Mouse (Mus musculus) liver, embryonic 15.5 days (tissue): ENCODE data around the gene Myh10. TPM values are rescaled to one million over a fixed set of nuclear protein-coding genes. Genes with fewer than 3 reads are reported as not detected.

Source experiments
- ATAC-seq: fragments of 200-750 bp; cut with Nextera tagmentation; 2 replicates; pipeline ENCODE4 v1.8.0; 2017; ENCODE audit warnings: moderate number of reproducible peaks, mild to moderate bottlenecking, moderate library complexity; ENCODE audit not compliant: insufficient read depth
- H3K27ac ChIP-seq: fragments of 300-500 bp; sonication (generic); replicated peaks from 2 replicates; pipeline ENCODE4 v1.5.1; 2015; ENCODE audit warnings: mild to moderate bottlenecking, inconsistent platforms
- H3K27me3 ChIP-seq: fragments of 300-500 bp; sonication (generic); 2 replicates; pipeline ENCODE4 v1.6.1; 2015; ENCODE audit warnings: mild to moderate bottlenecking, inconsistent platforms
- H3K36me3 ChIP-seq: fragments of 300-500 bp; sonication (generic); replicated peaks from 2 replicates; pipeline ENCODE4 v1.6.1; 2015; ENCODE audit warnings: moderate library complexity, mild to moderate bottlenecking, inconsistent platforms
- H3K4me1 ChIP-seq: fragments of 300-500 bp; sonication (generic); replicated peaks from 2 replicates; pipeline ENCODE4 v1.6.1; 2015; ENCODE audit warnings: inconsistent platforms
- H3K4me2 ChIP-seq: fragments of 300-500 bp; sonication (generic); 2 replicates; pipeline ENCODE4 v1.6.1; 2015; ENCODE audit warnings: moderate library complexity, mild to moderate bottlenecking, inconsistent platforms
- H3K4me3 ChIP-seq: fragments of 300-500 bp; sonication (generic); replicated peaks from 2 replicates; pipeline ENCODE4 v1.5.1; 2015; ENCODE audit warnings: mild to moderate bottlenecking, inconsistent platforms
- H3K9ac ChIP-seq: fragments of 300-500 bp; sonication (generic); 2 replicates; pipeline ENCODE4 v1.6.1; 2015; ENCODE audit warnings: moderate library complexity, mild to moderate bottlenecking, inconsistent platforms
- H3K9me3 ChIP-seq: fragments of 300-500 bp; sonication (generic); replicated peaks from 2 replicates; pipeline ENCODE4 v1.6.1; 2016; ENCODE audit warnings: inconsistent platforms
- WGBS: fragments of 180-500 bp; shearing (Covaris S2); methylation state at CpG from one replicate; pipeline ENCODE4 v1.1.7; 2015; ENCODE audit warnings: mixed read lengths; ENCODE audit not compliant: insufficient replicate concordance; 5-methylcytosine and 5-hydroxymethylcytosine counted together
- polyA plus RNA-seq: library from polyadenylated mRNA; unstranded; fragments of >200 nt; fragmentation: Nextera tagmentation; extraction: Ambion mirVana; gene quantifications from 2 replicates; pipeline ENCODE4 v1.2.1, GENCODE M21; 2015

Myh10 gene
- polyA plus RNA-seq, 1 experiment from 2014 or later = 13.3 TPM

- Histone ChIP-seq H3K27me3 (no peaks in the 10 kb centered on the region), H3K9me3 (no peaks in the 10 kb centered on the region), H3K4me2 (peak overlapping the region; percentile 33)
Observed at GRCm38 (mm10) chr11:68769770-68770510, 78.6 kb downstream of the Myh10 start.

GRCm38 (mm10) chr11:68776147-68776655 lies 84.8 kb downstream of the Myh10 start:
- no peaks in the 10 kb centered on the region for H3K9me3 ChIP-seq
- H3K4me1 ChIP-seq = peaks cover 2% of the 10 kb centered on the region; the same call in 1 of the 2 replicates
- no peak overlapping the region for H3K27ac ChIP-seq
- no peak overlapping the region for H3K9ac ChIP-seq
- H3K4me2 ChIP-seq = no peak overlapping the region
- peaks cover 46% of the 10 kb centered on the region for H3K36me3 ChIP-seq
- no peak for ATAC-seq
- H3K4me3 ChIP-seq = no peak overlapping the region
- WGBS = 73% methylated on average over 7 of the region's 7 CpGs
- H3K27me3 ChIP-seq = no peaks in the 10 kb centered on the region

More at GRCm38 (mm10) chr11:68769770-68770510, 78.6 kb downstream of the Myh10 start:
- no peak overlapping the region for H3K4me3 ChIP-seq
- H3K27ac ChIP-seq = peak overlapping the region; percentile 81
- peaks cover 46% of the 10 kb centered on the region for H3K4me1 ChIP-seq
- no peak overlapping the region for H3K9ac ChIP-seq
- peaks cover 79% of the 10 kb centered on the region for H3K36me3 ChIP-seq
- 68% methylated on average over 9 of the region's 9 CpGs for WGBS
- ATAC-seq = 0 out of 2 replicates have a peak, but pooled peaks have one; percentile 36

GRCm38 (mm10) chr11:68777933-68778332 lies 86.6 kb downstream of the Myh10 start:
- Histone ChIP-seq H3K4me2 (no peak overlapping the region), H3K36me3 (peaks cover 47% of the 10 kb centered on the region), H3K27ac (no peak overlapping the region), H3K4me3 (no peak overlapping the region), H3K9me3 (no peaks in the 10 kb centered on the region), H3K27me3 (no peaks in the 10 kb centered on the region), H3K4me1 (no peaks in the 10 kb centered on the region), H3K9ac (no peak overlapping the region)
- 65% methylated on average over 11 of the region's 11 CpGs for WGBS
- ATAC-seq = no peak

- ATAC-seq = no peak
- no peak overlapping the region for H3K4me2 ChIP-seq
- H3K4me1 ChIP-seq = no peaks in the 10 kb centered on the region
- H3K36me3 ChIP-seq = peaks cover 46% of the 10 kb centered on the region
- H3K9me3 ChIP-seq = no peaks in the 10 kb centered on the region
- no peak overlapping the region for H3K9ac ChIP-seq
- H3K4me3 ChIP-seq = no peak overlapping the region
- no peaks in the 10 kb centered on the region for H3K27me3 ChIP-seq
- no peak overlapping the region for H3K27ac ChIP-seq
Observed at GRCm38 (mm10) chr11:68778855-68779254, 87.5 kb downstream of the Myh10 start.

- no peak overlapping the region for H3K27ac ChIP-seq
- H3K4me2 ChIP-seq = no peak overlapping the region
- 77% methylated on average over 10 of the region's 10 CpGs for WGBS
- peaks cover 49% of the 10 kb centered on the region for H3K36me3 ChIP-seq
- H3K27me3 ChIP-seq = no peaks in the 10 kb centered on the region
- no peak overlapping the region for H3K9ac ChIP-seq
- no peak overlapping the region for H3K4me3 ChIP-seq
- no peak for ATAC-seq
- H3K9me3 ChIP-seq = no peaks in the 10 kb centered on the region
- H3K4me1 ChIP-seq = no peaks in the 10 kb centered on the region
Observed at GRCm38 (mm10) chr11:68779735-68780465, 88.5 kb downstream of the Myh10 start.

GRCm38 (mm10) chr11:68780466-68781114 lies 89.2 kb downstream of the Myh10 start:
- no peak for ATAC-seq
- WGBS = 75% methylated on average over 14 of the region's 14 CpGs

GRCm38 (mm10) chr11:68782336-68782735 lies 91.0 kb downstream of the Myh10 start:
- H3K4me2 ChIP-seq = no peak overlapping the region
- 53% methylated on average over 9 of the region's 9 CpGs for WGBS
- no peak overlapping the region for H3K27ac ChIP-seq
- ATAC-seq = no peak
- H3K9ac ChIP-seq = no peak overlapping the region
- H3K4me1 ChIP-seq = no peaks in the 10 kb centered on the region
- H3K36me3 ChIP-seq = peaks cover 64% of the 10 kb centered on the region
- H3K9me3 ChIP-seq = no peaks in the 10 kb centered on the region
- no peak overlapping the region for H3K4me3 ChIP-seq
- H3K27me3 ChIP-seq = no peaks in the 10 kb centered on the region

More at GRCm38 (mm10) chr11:68780466-68781114, 89.2 kb downstream of the Myh10 start:
- H3K36me3 ChIP-seq = peaks cover 56% of the 10 kb centered on the region
- H3K9me3 ChIP-seq = no peaks in the 10 kb centered on the region
- H3K9ac ChIP-seq = no peak overlapping the region
- H3K27me3 ChIP-seq = no peaks in the 10 kb centered on the region
- no peak overlapping the region for H3K4me3 ChIP-seq
- no peak overlapping the region for H3K4me2 ChIP-seq
- no peaks in the 10 kb centered on the region for H3K4me1 ChIP-seq
- H3K27ac ChIP-seq = no peak overlapping the region

- Histone ChIP-seq H3K9me3 (no peaks in the 10 kb centered on the region), H3K36me3 (peaks cover 85% of the 10 kb centered on the region), H3K4me1 (no peaks in the 10 kb centered on the region), H3K4me3 (no peak overlapping the region), H3K4me2 (no peak overlapping the region), H3K9ac (no peak overlapping the region), H3K27ac (no peak overlapping the region), H3K27me3 (no peaks in the 10 kb centered on the region)
- no peak for ATAC-seq
- 68% methylated on average over 8 of the region's 8 CpGs for WGBS
Observed at GRCm38 (mm10) chr11:68785813-68786212, 94.5 kb downstream of the Myh10 start.

GRCm38 (mm10) chr11:68787222-68787621 lies 95.9 kb downstream of the Myh10 start:
- 85% methylated on average over 9 of the region's 9 CpGs for WGBS
- Histone ChIP-seq H3K9ac (no peak overlapping the region), H3K4me1 (no peaks in the 10 kb centered on the region), H3K27me3 (no peaks in the 10 kb centered on the region), H3K9me3 (no peaks in the 10 kb centered on the region), H3K27ac (no peak overlapping the region), H3K4me2 (no peak overlapping the region), H3K36me3 (peaks cover 85% of the 10 kb centered on the region), H3K4me3 (no peak overlapping the region)
- no peak for ATAC-seq

- Histone ChIP-seq H3K36me3 (peaks cover 87% of the 10 kb centered on the region), H3K4me2 (no peak overlapping the region), H3K27me3 (no peaks in the 10 kb centered on the region), H3K9me3 (no peaks in the 10 kb centered on the region), H3K9ac (no peak overlapping the region), H3K27ac (no peak overlapping the region), H3K4me1 (no peaks in the 10 kb centered on the region), H3K4me3 (no peak overlapping the region)
- 84% methylated on average over 10 of the region's 10 CpGs for WGBS
- no peak for ATAC-seq
Observed at GRCm38 (mm10) chr11:68790720-68791119, 99.4 kb downstream of the Myh10 start.

- Histone ChIP-seq H3K27me3 (no peaks in the 10 kb centered on the region), H3K4me1 (no peaks in the 10 kb centered on the region), H3K9ac (no peak overlapping the region), H3K27ac (no peak overlapping the region), H3K4me2 (no peak overlapping the region), H3K9me3 (no peaks in the 10 kb centered on the region), H3K36me3 (peaks cover 85% of the 10 kb centered on the region), H3K4me3 (no peak overlapping the region)
- WGBS = 79% methylated on average over 9 of the region's 9 CpGs
- ATAC-seq = no peak
Observed at GRCm38 (mm10) chr11:68791794-68792193, 100.4 kb downstream of the Myh10 start.
